Mouse (Mus musculus) brain, embryonic 18.5 days (tissue): ENCODE data around the gene Prr15l.

Experiments
- DNase-seq: peaks from one replicate; pipeline ENCODE4 v3.0.0-alpha.2; 2012; ENCODE audit warnings: low read depth, low spot score

Gene Prr15l

GRCm38 (mm10) chr11:96919003-96919402 lies 8.9 kb upstream of the Prr15l start:
- no peak for DNase-seq

- no peak for DNase-seq
These were observed 3.0 kb upstream of the Prr15l start for GRCm38 (mm10) chr11:96924861-96925260.

- DNase-seq: no peak
These were observed 2.3 kb upstream of the Prr15l start for GRCm38 (mm10) chr11:96925469-96926148.

- DNase-seq: no peak
These were observed 1.3 kb upstream of the Prr15l start for GRCm38 (mm10) chr11:96926587-96926986.

- no peak for DNase-seq
These were observed 787 bp downstream of the Prr15l start for GRCm38 (mm10) chr11:96928691-96929090.

- no peak for DNase-seq
These were observed 1.3 kb downstream of the Prr15l start for GRCm38 (mm10) chr11:96929096-96929765.

GRCm38 (mm10) chr11:96929766-96930331 lies 1.9 kb downstream of the Prr15l start:
- no peak for DNase-seq

- no peak for DNase-seq
These were observed 3.6 kb downstream of the Prr15l start for GRCm38 (mm10) chr11:96931327-96932062.

GRCm38 (mm10) chr11:96933562-96934276 lies 5.8 kb downstream of the Prr15l start:
- no peak for DNase-seq

GRCm38 (mm10) chr11:96934921-96935356 lies 7.0 kb downstream of the Prr15l start:
- no peak for DNase-seq

- no peak for DNase-seq
These were observed 8.2 kb downstream of the Prr15l start for GRCm38 (mm10) chr11:96935872-96936650.

- DNase-seq: no peak
These were observed 9.9 kb downstream of the Prr15l start for GRCm38 (mm10) chr11:96937549-96938425.

- no peak for DNase-seq
These were observed 10.5 kb downstream of the Prr15l start for GRCm38 (mm10) chr11:96938426-96938800.

- DNase-seq: no peak
These were observed 12.9 kb downstream of the Prr15l start for GRCm38 (mm10) chr11:96940578-96941465.

GRCm38 (mm10) chr11:96941989-96942590 lies 14.2 kb downstream of the Prr15l start:
- DNase-seq: no peak

- DNase-seq: peak; percentile 95
These were observed 15.9 kb downstream of the Prr15l start, which contains the start of gene Pnpo for GRCm38 (mm10) chr11:96943746-96944304. Gene Pnpo, minus strand, starts transcription at chr11:96943986.

GRCm38 (mm10) chr11:96944844-96945580 lies 17.1 kb downstream of the Prr15l start:
- DNase-seq: no peak
